Mouse (Mus musculus) embryonic facial prominence, embryonic 11.5 days (tissue): ENCODE measurements around the gene Smc6. TPM values are rescaled to one million over a fixed set of nuclear protein-coding genes. Genes with fewer than 3 reads are reported as not detected.

Experiments used
- ATAC-seq: fragments of 200-750 bp; cut with Nextera tagmentation; replicated peaks from 2 replicates; pipeline ENCODE4 v1.8.0; 2017; ENCODE audit warnings: low read depth; ENCODE audit not compliant: insufficient number of reproducible peaks, low FRiP score, low TSS enrichment
- DNase-seq: peaks from one replicate; pipeline ENCODE4 v3.0.0-alpha.2; 2015; ENCODE audit warnings: low spot score
- H3K27ac ChIP-seq: fragments of 300-500 bp; sonication (generic); replicated peaks from 2 replicates; pipeline ENCODE4 v1.5.1; 2014; ENCODE audit warnings: mild to moderate bottlenecking, low read depth, low read length, control low read depth
- H3K27me3 ChIP-seq: fragments of 300-500 bp; sonication (generic); 2 replicates; pipeline ENCODE4 v1.6.1; 2014; ENCODE audit warnings: mild to moderate bottlenecking, low read length, moderate library complexity, mixed read lengths; ENCODE audit not compliant: control insufficient read depth, insufficient read depth
- H3K36me3 ChIP-seq: fragments of 300-500 bp; sonication (generic); replicated peaks from 2 replicates; pipeline ENCODE4 v1.6.1; 2014; ENCODE audit warnings: low read depth, mild to moderate bottlenecking, low read length, moderate library complexity, mixed read lengths; ENCODE audit not compliant: control insufficient read depth, insufficient read depth
- H3K4me1 ChIP-seq: fragments of 300-500 bp; sonication (generic); 2 replicates; pipeline ENCODE4 v1.6.1; 2014; ENCODE audit warnings: low read length, mixed read lengths; ENCODE audit not compliant: control insufficient read depth, insufficient read depth
- H3K4me2 ChIP-seq: fragments of 300-500 bp; sonication (generic); 2 replicates; pipeline ENCODE4 v1.6.1; 2014; ENCODE audit warnings: low read depth, mild to moderate bottlenecking, control low read depth, low read length, moderate library complexity
- H3K4me3 ChIP-seq: fragments of 300-500 bp; sonication (generic); 2 replicates; pipeline ENCODE4 v1.5.1; 2014; ENCODE audit warnings: low read depth, low read length, control low read depth
- H3K9ac ChIP-seq: fragments of 300-500 bp; sonication (generic); replicated peaks from 2 replicates; pipeline ENCODE4 v1.6.1; 2014; ENCODE audit warnings: mild to moderate bottlenecking, control low read depth, low read length
- H3K9me3 ChIP-seq: fragments of 300-500 bp; sonication (generic); replicated peaks from 2 replicates; pipeline ENCODE4 v1.6.1; 2016; ENCODE audit warnings: mild to moderate bottlenecking, low read length, inconsistent platforms, mixed read lengths; ENCODE audit not compliant: control insufficient read depth
- WGBS: fragments of 180-500 bp; shearing (Covaris S2); extraction: QIAGEN DNeasy Blood & Tissue Kit; methylation state at CpG from one replicate; pipeline ENCODE4 v1.1.7; 2014; 5-methylcytosine and 5-hydroxymethylcytosine counted together
- polyA plus RNA-seq: library from polyadenylated mRNA; unstranded; fragments of >200 nt; fragmentation: Nextera tagmentation; extraction: Ambion mirVana; gene quantifications from 2 replicates; pipeline ENCODE4 v1.2.1, GENCODE M21; 2014

Smc6 gene
- polyA plus RNA-seq, 1 experiment from 2014 or later: 160 TPM

DNA sequence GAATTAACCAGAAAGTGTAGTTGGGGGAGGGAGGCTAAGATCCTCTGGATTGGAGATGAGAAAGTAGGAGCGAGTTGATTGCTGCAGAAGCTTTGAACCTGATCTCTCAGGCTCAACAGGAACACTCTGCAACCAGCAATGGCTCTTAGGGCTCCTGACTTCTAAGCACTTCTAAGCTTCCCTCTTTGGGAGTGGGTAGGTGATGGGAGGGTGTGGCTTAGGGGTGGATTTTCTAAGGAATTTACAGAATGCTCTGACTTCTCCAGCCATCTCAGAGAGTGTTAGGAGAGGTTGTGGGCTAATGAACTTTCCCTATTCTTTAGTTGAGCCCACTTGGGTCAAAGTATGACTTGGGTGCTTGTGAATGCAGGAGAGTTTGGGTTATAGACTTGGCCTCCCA, 39.6 kb upstream of the Smc6 start:
- DNase-seq: no peak
- H3K4me2 ChIP-seq: no peak overlapping the region
- H3K36me3 ChIP-seq: no peaks in the 10 kb centered on the region
- no peak overlapping the region for H3K9ac ChIP-seq
- 5% methylated on average over 1 of the region's 1 CpGs for WGBS
- no peaks in the 10 kb centered on the region for H3K27me3 ChIP-seq
- no peaks in the 10 kb centered on the region for H3K9me3 ChIP-seq
- H3K27ac ChIP-seq: no peak overlapping the region
- ATAC-seq: no peak
- H3K4me3 ChIP-seq: no peak overlapping the region
- H3K4me1 ChIP-seq: no peaks in the 10 kb centered on the region

DNA sequence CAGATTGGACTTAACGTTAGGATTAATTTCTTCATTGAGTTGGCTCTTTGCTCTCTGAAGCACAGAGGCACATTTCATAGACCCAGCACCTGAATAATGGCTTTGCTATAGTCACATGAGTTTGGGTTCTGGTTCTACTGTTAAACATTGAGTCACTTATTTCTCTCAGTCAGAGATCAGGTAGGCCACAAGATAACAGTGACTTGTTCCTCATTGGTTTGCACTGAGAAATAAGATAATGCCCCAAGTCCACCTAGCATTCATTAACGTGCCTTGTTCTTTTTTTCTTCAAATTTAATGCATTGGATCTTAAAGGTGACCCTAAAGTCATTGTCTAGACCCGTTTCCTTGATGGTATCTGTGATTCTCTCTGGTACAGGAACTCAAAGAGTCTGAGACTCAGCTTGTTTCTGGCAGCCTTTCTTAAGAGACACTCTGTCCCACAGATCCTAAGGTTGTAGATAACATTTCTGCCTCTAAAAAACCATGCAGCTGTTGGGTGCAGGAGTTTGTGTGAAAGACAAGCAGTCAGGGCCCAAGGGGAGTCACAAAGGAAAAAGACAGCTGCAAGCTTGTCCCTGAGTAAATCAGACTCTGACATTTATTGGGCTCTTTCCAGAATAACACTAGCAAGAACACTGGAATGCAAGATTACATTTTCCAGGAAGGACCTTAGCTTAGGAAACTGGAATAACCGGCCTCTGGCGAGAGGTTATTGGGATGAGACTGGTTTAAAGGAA, 39.0 kb upstream of the Smc6 start:
- Histone ChIP-seq H3K4me1 (no peaks in the 10 kb centered on the region), H3K27me3 (no peaks in the 10 kb centered on the region), H3K4me3 (no peak overlapping the region), H3K4me2 (no peak overlapping the region), H3K27ac (no peak overlapping the region), H3K9ac (no peak overlapping the region), H3K9me3 (no peaks in the 10 kb centered on the region), H3K36me3 (no peaks in the 10 kb centered on the region)
- no peak for DNase-seq
- WGBS: 79% methylated on average over 5 of the region's 5 CpGs
- ATAC-seq: no peak

DNA sequence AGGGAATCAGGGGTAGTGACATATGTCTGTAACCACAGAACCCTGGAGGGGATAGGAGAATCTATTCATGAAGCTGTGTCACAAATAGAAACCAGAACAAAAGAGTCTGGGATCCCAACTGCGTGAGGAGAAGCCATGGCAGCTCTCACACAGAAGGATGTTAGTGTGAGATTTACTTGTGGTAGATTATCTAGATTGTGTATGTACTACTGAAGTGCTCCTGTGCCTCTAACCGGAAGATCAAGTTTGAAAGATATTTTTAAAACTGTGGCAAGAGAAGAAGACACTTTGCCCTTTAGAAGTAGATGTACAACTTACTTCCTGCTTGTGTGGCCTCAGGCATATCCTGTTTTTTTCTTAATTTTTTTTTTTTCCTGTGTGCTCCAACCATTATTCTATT, 35.4 kb upstream of the Smc6 start:
- H3K9ac ChIP-seq: no peak overlapping the region
- DNase-seq (no peak), ATAC-seq (no peak)
- no peak overlapping the region for H3K4me3 ChIP-seq
- no peak overlapping the region for H3K27ac ChIP-seq
- no peaks in the 10 kb centered on the region for H3K9me3 ChIP-seq
- 77% methylated on average over 2 of the region's 2 CpGs for WGBS
- H3K27me3 ChIP-seq: no peaks in the 10 kb centered on the region
- no peaks in the 10 kb centered on the region for H3K36me3 ChIP-seq
- H3K4me2 ChIP-seq: no peak overlapping the region
- H3K4me1 ChIP-seq: no peaks in the 10 kb centered on the region

DNA sequence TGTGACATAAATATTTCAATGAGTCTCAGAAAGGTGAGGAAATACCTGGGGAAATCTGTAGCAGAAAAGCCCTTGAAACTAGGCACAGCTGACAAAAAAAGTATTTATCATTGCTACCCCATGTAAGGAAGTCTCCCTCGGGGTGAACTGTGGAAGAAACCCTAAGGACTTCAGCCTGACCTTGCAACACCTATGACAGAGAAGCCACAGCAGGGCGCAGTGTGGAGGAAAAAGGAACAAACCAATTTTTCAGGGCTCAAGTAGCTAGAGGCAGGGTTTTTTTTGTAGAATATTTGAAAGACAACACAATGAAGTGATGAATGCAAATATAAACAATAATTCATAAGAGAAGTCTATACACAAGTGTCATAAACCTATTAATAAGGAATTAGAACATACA, 29.7 kb upstream of the Smc6 start:
- no peak overlapping the region for H3K27ac ChIP-seq
- 80% methylated on average over 2 of the region's 2 CpGs for WGBS
- no peak overlapping the region for H3K9ac ChIP-seq
- ATAC-seq (no peak), DNase-seq (no peak)
- H3K36me3 ChIP-seq: no peaks in the 10 kb centered on the region
- H3K27me3 ChIP-seq: no peaks in the 10 kb centered on the region
- no peaks in the 10 kb centered on the region for H3K9me3 ChIP-seq
- no peaks in the 10 kb centered on the region for H3K4me1 ChIP-seq
- no peak overlapping the region for H3K4me3 ChIP-seq
- H3K4me2 ChIP-seq: no peak overlapping the region

DNA sequence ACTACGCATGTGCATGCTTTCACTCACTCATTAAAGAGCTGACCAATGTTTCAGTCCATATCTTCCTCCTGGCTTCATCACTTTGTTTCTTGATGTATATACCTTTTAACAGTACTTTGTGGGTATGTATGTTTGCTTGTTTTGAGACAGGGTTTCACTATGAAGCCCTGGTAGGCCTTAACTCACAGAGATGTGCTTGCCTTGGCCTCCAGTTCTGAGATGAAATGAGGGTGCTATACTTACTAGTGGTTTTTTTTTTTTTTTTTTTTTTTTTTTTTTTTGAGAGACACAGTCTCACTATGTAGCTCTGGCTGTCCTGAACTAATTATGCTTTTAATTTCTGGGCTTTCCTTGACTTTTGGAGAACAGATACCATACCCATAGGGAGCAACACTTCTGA, 18.2 kb upstream of the Smc6 start:
- DNase-seq (no peak), ATAC-seq (no peak)
- H3K4me1 ChIP-seq: no peaks in the 10 kb centered on the region
- no peaks in the 10 kb centered on the region for H3K9me3 ChIP-seq
- H3K9ac ChIP-seq: no peak overlapping the region
- no peak overlapping the region for H3K27ac ChIP-seq
- no peak overlapping the region for H3K4me3 ChIP-seq
- WGBS: 97% methylated on average over 1 of the region's 1 CpGs
- no peaks in the 10 kb centered on the region for H3K27me3 ChIP-seq
- no peak overlapping the region for H3K4me2 ChIP-seq
- H3K36me3 ChIP-seq: no peaks in the 10 kb centered on the region

DNA sequence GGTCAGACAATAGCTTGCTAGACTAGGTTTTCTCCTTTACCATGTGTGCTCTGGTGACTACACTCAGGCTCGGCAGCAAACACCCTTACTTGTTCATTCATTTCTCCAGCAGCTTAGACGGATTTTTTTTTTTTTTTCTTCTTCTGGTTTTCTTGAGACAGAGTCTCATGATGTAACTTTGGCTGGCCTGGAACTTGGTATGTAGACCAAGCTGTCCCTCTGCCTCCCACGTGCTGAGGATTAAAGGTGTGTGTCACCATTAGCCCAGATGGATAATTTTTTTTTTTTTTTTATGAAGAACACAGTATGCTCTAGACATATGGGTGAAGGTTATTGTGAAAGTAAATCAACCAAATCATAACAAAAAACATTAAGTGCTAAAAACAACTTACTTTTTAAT, 15.4 kb upstream of the Smc6 start:
- H3K4me2 ChIP-seq: no peak overlapping the region
- H3K9ac ChIP-seq: no peak overlapping the region
- no peak for ATAC-seq
- H3K4me1 ChIP-seq: no peaks in the 10 kb centered on the region
- H3K36me3 ChIP-seq: no peaks in the 10 kb centered on the region
- WGBS: 73% methylated on average over 3 of the region's 3 CpGs
- no peak overlapping the region for H3K27ac ChIP-seq
- no peak overlapping the region for H3K4me3 ChIP-seq
- no peaks in the 10 kb centered on the region for H3K9me3 ChIP-seq
- H3K27me3 ChIP-seq: no peaks in the 10 kb centered on the region
- DNase-seq: no peak

DNA sequence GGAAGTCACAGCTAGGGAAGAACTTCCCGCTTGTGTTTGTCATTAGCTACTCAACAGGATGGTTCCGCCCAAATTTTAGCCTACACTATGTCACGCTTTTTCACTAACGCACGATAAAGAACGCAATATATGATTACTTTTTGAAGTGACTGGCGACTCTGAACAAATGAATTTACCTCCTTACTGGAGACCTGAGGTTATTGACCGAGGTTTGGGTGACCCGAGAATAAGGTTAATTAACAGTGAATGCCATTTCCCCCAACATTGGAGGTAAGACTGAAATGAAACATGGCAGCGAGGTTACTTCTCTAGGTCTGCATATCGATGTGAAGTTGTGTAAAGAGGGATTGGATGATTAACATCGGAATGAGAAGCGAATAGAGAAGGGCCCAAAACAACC, 791 bp upstream of the Smc6 start:
- peak; percentile 20 for DNase-seq

DNA sequence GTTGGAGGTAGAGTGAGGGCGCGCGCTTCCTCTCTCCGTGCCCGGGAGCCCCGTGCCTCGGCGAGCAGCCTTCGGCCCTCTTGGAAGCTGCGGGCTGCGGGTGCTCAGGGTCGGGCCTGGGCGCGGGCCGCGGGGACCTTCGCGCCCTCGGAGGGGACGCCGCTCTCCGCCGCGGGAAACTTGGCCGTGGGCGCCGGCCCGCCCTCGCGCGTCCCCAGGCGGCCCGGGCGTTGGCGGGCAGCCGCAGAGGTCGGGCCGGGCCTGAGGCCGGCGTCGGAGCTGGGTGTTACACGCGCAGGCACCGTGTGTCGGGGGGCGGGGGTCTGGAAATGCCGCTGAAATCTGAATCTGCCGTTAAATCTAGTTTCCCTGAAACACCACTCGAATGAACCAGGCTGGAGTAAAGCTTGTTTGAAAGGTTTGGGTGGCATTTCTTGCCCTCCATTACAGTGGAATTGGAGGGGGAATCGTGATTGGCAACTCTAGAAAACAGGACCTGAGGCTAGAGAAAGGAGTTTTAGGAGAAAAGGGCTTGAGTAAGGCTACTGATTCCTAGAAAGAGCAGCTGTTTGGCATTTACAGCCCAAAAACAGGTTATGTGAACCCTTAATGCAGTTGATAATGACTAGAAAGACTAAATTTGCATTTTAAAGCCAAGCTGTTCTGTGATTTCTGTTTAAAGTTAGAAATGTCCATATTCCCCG, 748 bp downstream of the Smc6 start:
- WGBS: under 1% methylated on average over 45 of the region's 51 CpGs
- Histone ChIP-seq H3K27ac (peak overlapping the region; percentile 92), H3K9ac (peak overlapping the region; percentile 97), H3K9me3 (no peaks in the 10 kb centered on the region), H3K4me1 (no peaks in the 10 kb centered on the region), H3K27me3 (no peaks in the 10 kb centered on the region), H3K36me3 (no peaks in the 10 kb centered on the region), H3K4me3 (peak overlapping the region; percentile 88), H3K4me2 (peak overlapping the region; percentile 52)
- DNase-seq: peak; percentile 61
- peak; percentile 61 for ATAC-seq

More for the DNA sequence above, 791 bp upstream of the Smc6 start:
- Histone ChIP-seq H3K27ac (peak overlapping the region; percentile 92; the same call in 1 of the 2 replicates), H3K36me3 (no peaks in the 10 kb centered on the region), H3K9ac (peak overlapping the region; percentile 97), H3K27me3 (no peaks in the 10 kb centered on the region), H3K4me2 (peak overlapping the region; percentile 64), H3K4me3 (peak overlapping the region; percentile 88), H3K9me3 (no peaks in the 10 kb centered on the region), H3K4me1 (no peaks in the 10 kb centered on the region)
- no peak for ATAC-seq
- WGBS: 4% methylated on average over 13 of the region's 13 CpGs
